Mouse (Mus musculus) liver, postnatal 0 days (tissue): ENCODE data around the gene Fam189a2.

Source experiments
- CTCF ChIP-seq: sonication (generic); IDR thresholded peaks from 2 replicates; pipeline ENCODE4 v1.5.1; 2016; ENCODE audit warnings: antibody characterized with exemption, low read depth
- EP300 ChIP-seq: IDR thresholded peaks from 2 replicates; pipeline ENCODE4 v1.6.1; 2016; ENCODE audit warnings: antibody characterized with exemption, low read depth, mild to moderate bottlenecking

DNA sequence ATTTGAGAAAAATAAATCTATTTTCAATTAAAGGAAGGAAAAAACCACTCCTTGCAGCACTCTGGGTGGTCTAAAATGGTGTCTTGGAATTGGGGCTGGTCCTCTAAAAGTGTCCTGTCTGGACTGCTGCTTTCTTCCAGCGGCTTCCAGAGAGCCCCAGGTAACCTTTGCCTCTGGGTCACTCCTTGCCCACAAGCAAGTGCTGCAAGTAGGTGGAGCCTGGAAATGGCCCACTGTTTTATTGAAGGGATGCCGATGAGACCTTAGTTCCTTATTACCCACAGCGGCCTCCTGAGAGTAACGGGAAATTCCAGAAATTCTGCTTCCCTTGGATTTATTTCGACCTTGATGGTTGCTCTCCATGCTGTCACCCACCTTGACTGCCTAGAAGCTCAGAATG, 23.4 kb upstream of the Fam189a2 start:
- TF ChIP-seq CTCF (no peak), EP300 (no peak)
